Mouse (Mus musculus): Measurements from ENCODE around the gene Src. TPM values are rescaled to one million over a fixed set of nuclear protein-coding genes. Genes with fewer than 3 reads are reported as not detected.
A peak's percentile ranks its signal among the peaks of the same experiment; 100 is the strongest.

The Src gene
- polyA plus RNA-seq, 1 experiment, result 31.8 TPM

GRCm38 (mm10) chr2:157498529-157498928, 80.3 kb downstream of the Src start:
- no peak for DNase-seq
- WGBS, result 38% methylated on average over 4 of the region's 4 CpGs

GRCm38 (mm10) chr2:157500364-157500763, 82.1 kb downstream of the Src start:
- H3K27me3 ChIP-seq (replicated peaks; ENCODE audit: control insufficient read depth, insufficient read depth, low read length), result no peaks in the 10 kb centered on the region
- H3K4me3 ChIP-seq (ENCODE audit: insufficient read depth, low read depth, low read length), result no peak overlapping the region
- no peak for TF ChIP-seq POLR2A (IDR thresholded peaks at IDR 0.05; ENCODE audit: low read depth, low read length)
- TF ChIP-seq CTCF (conservative IDR thresholded peaks at IDR 0.05; ENCODE audit: insufficient read depth, insufficient read length, low read depth, low read length), result no peak
- no peak overlapping the region for H3K27ac ChIP-seq (ENCODE audit: insufficient read depth, low read depth, low read length)
- DNase-seq, result no peak
- no peaks in the 10 kb centered on the region for H3K36me3 ChIP-seq (ENCODE audit: control insufficient read depth, insufficient read depth, low read length)
- no peaks in the 10 kb centered on the region for H3K4me1 ChIP-seq (ENCODE audit: control insufficient read depth, insufficient read depth, low read length)
- WGBS, result 59% methylated on average over 2 of the region's 2 CpGs

More at GRCm38 (mm10) chr2:157498529-157498928, 80.3 kb downstream of the Src start:
- no peaks in the 10 kb centered on the region for H3K36me3 ChIP-seq (ENCODE audit: control insufficient read depth, insufficient read depth, low read length)
- H3K27ac ChIP-seq (ENCODE audit: insufficient read depth, low read depth, low read length), result no peak overlapping the region
- TF ChIP-seq POLR2A (IDR thresholded peaks at IDR 0.05; ENCODE audit: low read depth, low read length) (no peak), CTCF (conservative IDR thresholded peaks at IDR 0.05; ENCODE audit: insufficient read depth, insufficient read length, low read depth, low read length) (no peak)
- H3K4me1 ChIP-seq (ENCODE audit: control insufficient read depth, insufficient read depth, low read length), result no peaks in the 10 kb centered on the region
- no peaks in the 10 kb centered on the region for H3K27me3 ChIP-seq (replicated peaks; ENCODE audit: control insufficient read depth, insufficient read depth, low read length)
- no peak overlapping the region for H3K4me3 ChIP-seq (ENCODE audit: insufficient read depth, low read depth, low read length)

- no peaks in the 10 kb centered on the region for H3K27me3 ChIP-seq (replicated peaks; ENCODE audit: control insufficient read depth, insufficient read depth, low read length)
- TF ChIP-seq POLR2A (IDR thresholded peaks at IDR 0.05; ENCODE audit: low read depth, low read length) (no peak), CTCF (conservative IDR thresholded peaks at IDR 0.05; ENCODE audit: insufficient read depth, insufficient read length, low read depth, low read length) (no peak)
- WGBS, result 54% methylated on average over 4 of the region's 4 CpGs
- H3K36me3 ChIP-seq (ENCODE audit: control insufficient read depth, insufficient read depth, low read length), result no peaks in the 10 kb centered on the region
- no peak overlapping the region for H3K27ac ChIP-seq (ENCODE audit: insufficient read depth, low read depth, low read length)
- DNase-seq, result no peak
- no peak overlapping the region for H3K4me3 ChIP-seq (ENCODE audit: insufficient read depth, low read depth, low read length)
- H3K4me1 ChIP-seq (ENCODE audit: control insufficient read depth, insufficient read depth, low read length), result no peaks in the 10 kb centered on the region
These were observed 83.1 kb downstream of the Src start for GRCm38 (mm10) chr2:157501324-157501723.

GRCm38 (mm10) chr2:157506779-157507178, 88.5 kb downstream of the Src start:
- Histone ChIP-seq H3K4me1 (ENCODE audit: control insufficient read depth, insufficient read depth, low read length) (peaks cover 5% of the 10 kb centered on the region; the same call in 1 of the 2 replicates), H3K4me3 (ENCODE audit: insufficient read depth, low read depth, low read length) (no peak overlapping the region), H3K36me3 (ENCODE audit: control insufficient read depth, insufficient read depth, low read length) (no peaks in the 10 kb centered on the region), H3K27ac (ENCODE audit: insufficient read depth, low read depth, low read length) (no peak overlapping the region), H3K27me3 (replicated peaks; ENCODE audit: control insufficient read depth, insufficient read depth, low read length) (no peaks in the 10 kb centered on the region)
- 46% methylated on average over 14 of the region's 14 CpGs for WGBS
- DNase-seq, result no peak
- TF ChIP-seq CTCF (conservative IDR thresholded peaks at IDR 0.05; ENCODE audit: insufficient read depth, insufficient read length, low read depth, low read length) (no peak), POLR2A (IDR thresholded peaks at IDR 0.05; ENCODE audit: low read depth, low read length) (no peak)

- peaks cover 5% of the 10 kb centered on the region; the same call in 1 of the 2 replicates for H3K4me1 ChIP-seq (ENCODE audit: control insufficient read depth, insufficient read depth, low read length)
- TF ChIP-seq CTCF (conservative IDR thresholded peaks at IDR 0.05; ENCODE audit: insufficient read depth, insufficient read length, low read depth, low read length), result no peak
- no peak for TF ChIP-seq POLR2A (IDR thresholded peaks at IDR 0.05; ENCODE audit: low read depth, low read length)
- peak; percentile 89 for DNase-seq
- no peak overlapping the region for H3K4me3 ChIP-seq (ENCODE audit: insufficient read depth, low read depth, low read length)
- no peaks in the 10 kb centered on the region for H3K27me3 ChIP-seq (replicated peaks; ENCODE audit: control insufficient read depth, insufficient read depth, low read length)
- 45% methylated on average over 5 of the region's 5 CpGs for WGBS
- H3K27ac ChIP-seq (ENCODE audit: insufficient read depth, low read depth, low read length), result peak overlapping the region; percentile 69
- no peaks in the 10 kb centered on the region for H3K36me3 ChIP-seq (ENCODE audit: control insufficient read depth, insufficient read depth, low read length)
These were observed 90.9 kb downstream of the Src start for GRCm38 (mm10) chr2:157509182-157509581.

GRCm38 (mm10) chr2:157510031-157510430, 91.8 kb downstream of the Src start:
- WGBS, result 61% methylated on average over 4 of the region's 4 CpGs
- Histone ChIP-seq H3K4me1 (ENCODE audit: control insufficient read depth, insufficient read depth, low read length) (peaks cover 5% of the 10 kb centered on the region; the same call in 1 of the 2 replicates), H3K27me3 (replicated peaks; ENCODE audit: control insufficient read depth, insufficient read depth, low read length) (no peaks in the 10 kb centered on the region), H3K4me3 (ENCODE audit: insufficient read depth, low read depth, low read length) (no peak overlapping the region), H3K27ac (ENCODE audit: insufficient read depth, low read depth, low read length) (no peak overlapping the region), H3K36me3 (ENCODE audit: control insufficient read depth, insufficient read depth, low read length) (no peaks in the 10 kb centered on the region)
- peak; percentile 74 for DNase-seq
- no peak for TF ChIP-seq CTCF (conservative IDR thresholded peaks at IDR 0.05; ENCODE audit: insufficient read depth, insufficient read length, low read depth, low read length)
- no peak for TF ChIP-seq POLR2A (IDR thresholded peaks at IDR 0.05; ENCODE audit: low read depth, low read length)

GRCm38 (mm10) chr2:157512859-157513258, 94.6 kb downstream of the Src start:
- Histone ChIP-seq H3K4me1 (ENCODE audit: control insufficient read depth, insufficient read depth, low read length) (peaks cover 5% of the 10 kb centered on the region; the same call in 1 of the 2 replicates), H3K36me3 (ENCODE audit: control insufficient read depth, insufficient read depth, low read length) (no peaks in the 10 kb centered on the region), H3K4me3 (ENCODE audit: insufficient read depth, low read depth, low read length) (no peak overlapping the region), H3K27ac (ENCODE audit: insufficient read depth, low read depth, low read length) (no peak overlapping the region), H3K27me3 (replicated peaks; ENCODE audit: control insufficient read depth, insufficient read depth, low read length) (no peaks in the 10 kb centered on the region)
- TF ChIP-seq CTCF (conservative IDR thresholded peaks at IDR 0.05; ENCODE audit: insufficient read depth, insufficient read length, low read depth, low read length) (no peak), POLR2A (IDR thresholded peaks at IDR 0.05; ENCODE audit: low read depth, low read length) (no peak)
- WGBS, result 86% methylated on average over 9 of the region's 9 CpGs
- DNase-seq, result no peak

All from kidney, adult 2 months (tissue).